ENCODE assay signal across 10 mouse cellular contexts in the genomic region with DNA sequence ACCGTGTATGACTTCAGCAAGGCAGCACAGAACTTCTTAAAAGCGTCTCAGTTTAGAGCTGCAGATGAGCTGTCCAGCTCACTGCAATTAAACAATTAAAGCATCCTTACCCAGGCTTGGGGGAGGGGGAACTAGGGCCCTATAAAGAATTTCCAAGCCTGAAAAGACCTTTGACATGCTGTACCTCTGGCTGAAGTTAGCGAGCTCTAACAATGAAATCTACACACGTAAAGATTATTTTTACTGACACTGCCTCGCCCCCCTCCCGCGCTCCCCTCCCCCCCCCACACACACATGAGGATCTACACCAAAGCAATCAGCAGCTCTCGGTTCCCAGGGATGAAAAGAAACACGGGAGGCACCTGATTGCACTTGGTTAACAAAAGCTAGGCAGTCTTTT.
A peak's percentile ranks its signal among the peaks of the same experiment; 100 is the strongest.
DNase-seq lines count a peak whose midpoint lies in the region; ATAC-seq lines count a peak whose summit lies in the region.
"Had no signal": no experiment of that assay in that cellular context is flagged by ENCODE, and none has a peak within 500 bp of the region (broad histone marks: within the 10 kb centered on the region; RNA-seq: fewer than 3 reads in every experiment).

No protein-coding gene starts in this region.

- no peak overlapping the region for H3K9ac ChIP-seq in heart, embryonic 13.5 days
- no peak overlapping the region for H3K9ac ChIP-seq in limb, embryonic 11.5 days (ENCODE audit: low read length)
- H3K9ac ChIP-seq in neural tube, embryonic 14.5 days (replicated peaks; ENCODE audit: low read depth, low read length) = peak overlapping the region; percentile 64

- no peak for DNase-seq in heart, adult 18-20 months
- DNase-seq in forebrain, embryonic 10.5 days (ENCODE audit: extremely low spot score, low spot score) = peak; percentile 47
- DNase-seq in limb, embryonic 11.5 days (ENCODE audit: low spot score) = peak; percentile 23
- DNase-seq in urinary bladder, adult 2 months (ENCODE audit: low spot score) = no peak
- no peak for DNase-seq in right cerebral cortex, postnatal 4 days
- DNase-seq in adrenal gland, postnatal 25 days = no peak
- DNase-seq: layer of hippocampus, adult 9-11 months; lung, adult 2 months had no signal

- no peaks in the 10 kb centered on the region for H3K36me3 ChIP-seq in heart, embryonic 13.5 days
- peaks cover 10% of the 10 kb centered on the region; the same call in 1 of the 2 replicates for H3K36me3 ChIP-seq in forebrain, embryonic 10.5 days (replicated peaks)
- no peaks in the 10 kb centered on the region for H3K36me3 ChIP-seq in limb, embryonic 11.5 days (ENCODE audit: control insufficient read depth, insufficient read depth, low read length)
- no peaks in the 10 kb centered on the region for H3K36me3 ChIP-seq in neural tube, embryonic 14.5 days (ENCODE audit: control insufficient read depth, insufficient read depth, low read length)

- 17% methylated on average over 9 of the region's 9 CpGs for WGBS in heart, embryonic 13.5 days
- 5% methylated on average over 9 of the region's 9 CpGs for WGBS in forebrain, embryonic 10.5 days
- 6% methylated on average over 9 of the region's 9 CpGs for WGBS in limb, embryonic 11.5 days
- WGBS in neural tube, embryonic 14.5 days = 3% methylated on average over 9 of the region's 9 CpGs

- H3K4me2 ChIP-seq in heart, embryonic 13.5 days = peak overlapping the region; percentile 37
- H3K4me2 ChIP-seq in limb, embryonic 11.5 days (ENCODE audit: low read depth, severe bottlenecking) = no peak overlapping the region
- H3K4me2 ChIP-seq in neural tube, embryonic 14.5 days (ENCODE audit: low read depth, low read length) = peak overlapping the region; percentile 59

- H3K4me3 ChIP-seq in heart, embryonic 13.5 days = no peak overlapping the region
- H3K4me3 ChIP-seq in forebrain, embryonic 10.5 days = peak overlapping the region; percentile 63
- H3K4me3 ChIP-seq in limb, embryonic 11.5 days (ENCODE audit: low read depth, low read length) = no peak overlapping the region
- H3K4me3 ChIP-seq in neural tube, embryonic 14.5 days (ENCODE audit: low read depth, low read length) = peak overlapping the region; percentile 70

- H3K27me3 ChIP-seq in heart, embryonic 13.5 days (replicated peaks) = peaks cover 40% of the 10 kb centered on the region
- H3K27me3 ChIP-seq in forebrain, embryonic 10.5 days (ENCODE audit: poor library complexity, severe bottlenecking) = peaks cover 27% of the 10 kb centered on the region
- H3K27me3 ChIP-seq in limb, embryonic 11.5 days (ENCODE audit: control insufficient read depth, insufficient read depth, low read length) = no peaks in the 10 kb centered on the region
- no peaks in the 10 kb centered on the region for H3K27me3 ChIP-seq in neural tube, embryonic 14.5 days (ENCODE audit: control insufficient read depth, insufficient read depth, low read length)

- no peak for ATAC-seq in heart, embryonic 13.5 days (ENCODE audit: extremely low read depth, insufficient number of reproducible peaks, low FRiP score, low TSS enrichment)
- no peak for ATAC-seq in limb, embryonic 11.5 days (ENCODE audit: insufficient number of reproducible peaks, low FRiP score, low TSS enrichment, low read depth)
- ATAC-seq in neural tube, embryonic 14.5 days (ENCODE audit: low read depth) = no peak

- no peaks in the 10 kb centered on the region for H3K9me3 ChIP-seq in heart, embryonic 13.5 days
- H3K9me3 ChIP-seq in forebrain, embryonic 10.5 days = no peaks in the 10 kb centered on the region
- no peaks in the 10 kb centered on the region for H3K9me3 ChIP-seq in limb, embryonic 11.5 days (ENCODE audit: control insufficient read depth, low read length)
- H3K9me3 ChIP-seq in neural tube, embryonic 14.5 days (ENCODE audit: control insufficient read depth, low read length) = no peaks in the 10 kb centered on the region

- peaks cover 10% of the 10 kb centered on the region for H3K4me1 ChIP-seq in heart, embryonic 13.5 days
- peaks cover 72% of the 10 kb centered on the region for H3K4me1 ChIP-seq in forebrain, embryonic 10.5 days
- no peaks in the 10 kb centered on the region for H3K4me1 ChIP-seq in limb, embryonic 11.5 days (ENCODE audit: control insufficient read depth, insufficient read depth, low read length)
- peaks cover 14% of the 10 kb centered on the region; the same call in 1 of the 2 replicates for H3K4me1 ChIP-seq in neural tube, embryonic 14.5 days (ENCODE audit: control insufficient read depth, insufficient read depth, low read length)

- no peak overlapping the region for H3K27ac ChIP-seq in heart, embryonic 13.5 days (replicated peaks)
- peak overlapping the region; percentile 85 for H3K27ac ChIP-seq in forebrain, embryonic 10.5 days
- H3K27ac ChIP-seq in limb, embryonic 11.5 days (replicated peaks; ENCODE audit: low read depth, low read length) = no peak overlapping the region
- peak overlapping the region; percentile 71 for H3K27ac ChIP-seq in neural tube, embryonic 14.5 days (ENCODE audit: low read depth, low read length)

Comparison
In these comparisons a context has a peak if more than half of its experiments do, and no peak if none do; other contexts are left out.
1. H3K27ac ChIP-seq: peak in forebrain, embryonic 10.5 days (single experiment) and neural tube, embryonic 14.5 days (single experiment); none in heart, embryonic 13.5 days (single experiment) and limb, embryonic 11.5 days (single experiment).
2. H3K4me3 ChIP-seq: peak in forebrain, embryonic 10.5 days (single experiment) and neural tube, embryonic 14.5 days (single experiment); none in heart, embryonic 13.5 days (single experiment) and limb, embryonic 11.5 days (single experiment).
3. DNase-seq: peak in forebrain, embryonic 10.5 days (single experiment) and limb, embryonic 11.5 days (single experiment); none in heart, adult 18-20 months (0 of 2), urinary bladder, adult 2 months (single experiment), right cerebral cortex, postnatal 4 days (single experiment) and adrenal gland, postnatal 25 days (single experiment).